Mouse (Mus musculus): ENCODE measurements around the gene Ptpru. TPM values are rescaled to one million over a fixed set of nuclear protein-coding genes. Genes with fewer than 3 reads are reported as not detected.

Ptpru gene
- polyA plus RNA-seq (2012; rRNA removed) = 22.2 and 25.4 TPM in 2 replicates

GRCm38 (mm10) chr4:131837872-131838524 lies at the start of gene Ptpru:
TSS of gene Ptpru (minus strand) at chr4:131838288.

GRCm38 (mm10) chr4:131873293-131874168 lies 35.4 kb upstream of the Ptpru start, which contains the start of gene Srsf4:
TSS of gene Srsf4 (plus strand) at chr4:131873617.

GRCm38 (mm10) chr4:131843290-131843743 lies 5.2 kb upstream of the Ptpru start, which contains the start of gene Mecr:
TSS of gene Mecr (plus strand) at chr4:131843470.

Other genes starting within 250 kb of the Ptpru start
- 36.4 and 39.3 TPM in 2 replicates for gene Mecr, start 5.2 kb upstream of the Ptpru start, polyA plus RNA-seq (2012; rRNA removed)
- gene Srsf4, start 35.3 kb upstream of the Ptpru start, polyA plus RNA-seq (2012; rRNA removed) = 138 and 226 TPM in 2 replicates
- 2.4 and 4.9 TPM in 2 replicates for gene Tmem200b, start 83.5 kb upstream of the Ptpru start, polyA plus RNA-seq (2012; rRNA removed)
- 0.02 and 0.05 TPM in 2 replicates for gene Gm10300, start 236.4 kb upstream of the Ptpru start, polyA plus RNA-seq (2012; rRNA removed)
- gene Epb41, start 237.0 kb upstream of the Ptpru start, polyA plus RNA-seq (2012; rRNA removed) = 145 and 147 TPM in 2 replicates